In the genomic region with DNA sequence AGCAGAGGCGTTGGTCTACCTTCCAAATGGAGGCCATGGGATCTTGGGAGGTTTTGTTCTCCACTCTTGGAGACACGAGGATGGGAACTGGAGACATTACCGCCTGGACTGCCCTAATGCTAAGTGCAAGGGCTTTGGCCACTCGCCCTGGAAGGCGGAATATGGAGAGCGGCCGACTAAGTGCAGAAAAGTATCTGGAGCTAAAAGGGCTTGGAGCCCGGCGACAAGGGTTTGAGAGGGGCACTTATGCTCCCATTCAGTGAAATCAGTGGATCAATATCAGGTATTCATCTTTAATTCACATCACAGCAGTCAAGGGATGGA, we compare ENCODE assay signal across 8 mouse cellular contexts. TPM values are rescaled to one million over a fixed set of nuclear protein-coding genes. Genes with fewer than 3 reads are reported as not detected.
DNase-seq lines count a peak whose midpoint lies in the region; ATAC-seq and TF ChIP-seq lines count a peak whose summit lies in the region.

No protein-coding gene starts in this region.

- H3K27me3 ChIP-seq in erythroblast, embryonic 14.5 days (ENCODE audit: control insufficient read depth): no peaks in the 10 kb centered on the region
- no peaks in the 10 kb centered on the region for H3K27me3 ChIP-seq in neural tube, embryonic 11.5 days (ENCODE audit: control insufficient read depth, insufficient read depth, low read length)
- H3K27me3 ChIP-seq in limb, embryonic 15.5 days: no peaks in the 10 kb centered on the region
- no peaks in the 10 kb centered on the region for H3K27me3 ChIP-seq in stomach, postnatal 0 days (ENCODE audit: control insufficient read depth, insufficient read depth, low read length)

- TF ChIP-seq EP300 in stomach, postnatal 0 days (optimal IDR thresholded peaks at IDR 0.05): no peak

- H3K9ac ChIP-seq in neural tube, embryonic 11.5 days (ENCODE audit: low read length): peak overlapping the region; percentile 97
- peak overlapping the region; percentile 71 for H3K9ac ChIP-seq in limb, embryonic 15.5 days
- peak overlapping the region; percentile 73 for H3K9ac ChIP-seq in stomach, postnatal 0 days (ENCODE audit: low read length)

- peaks cover 34% of the 10 kb centered on the region for H3K36me3 ChIP-seq in erythroblast, embryonic 14.5 days (ENCODE audit: control insufficient read depth)
- H3K36me3 ChIP-seq in neural tube, embryonic 11.5 days (ENCODE audit: control insufficient read depth, insufficient read depth, low read length): peaks cover 13% of the 10 kb centered on the region
- peaks cover 24% of the 10 kb centered on the region for H3K36me3 ChIP-seq in limb, embryonic 15.5 days
- H3K36me3 ChIP-seq in stomach, postnatal 0 days (ENCODE audit: control insufficient read depth, insufficient read depth, low read length): 0 out of 2 replicates have a peak, but pooled peaks cover 3% of the 10 kb centered on the region

- peak overlapping the region; percentile 64 for H3K4me2 ChIP-seq in neural tube, embryonic 11.5 days (ENCODE audit: low read depth)
- H3K4me2 ChIP-seq in limb, embryonic 15.5 days: peak overlapping the region; percentile 81
- H3K4me2 ChIP-seq in stomach, postnatal 0 days (replicated peaks; ENCODE audit: low read depth): peak overlapping the region; percentile 78

- peak overlapping the region; percentile 89 for H3K27ac ChIP-seq in neural tube, embryonic 11.5 days (ENCODE audit: low read depth, low read length)
- H3K27ac ChIP-seq in limb, embryonic 15.5 days: peak overlapping the region; percentile 95
- H3K27ac ChIP-seq in stomach, postnatal 0 days (replicated peaks): peak overlapping the region; percentile 96

- TF ChIP-seq CTCF in stomach, postnatal 0 days (IDR thresholded peaks at IDR 0.05; ENCODE audit: low read depth): no peak

- no peak for ATAC-seq in erythroblast, adult 5-6 weeks (replicated peaks; ENCODE audit: low FRiP score, poor library complexity, severe bottlenecking)
- no peak for ATAC-seq in neural tube, embryonic 11.5 days (ENCODE audit: insufficient read depth, low FRiP score, low TSS enrichment)
- ATAC-seq in limb, embryonic 15.5 days (ENCODE audit: insufficient number of reproducible peaks, low FRiP score, low TSS enrichment, low read depth): no peak
- ATAC-seq in stomach, postnatal 0 days (ENCODE audit: low FRiP score, low TSS enrichment): no peak

- H3K4me3 ChIP-seq in erythroblast, embryonic 14.5 days (replicated peaks): peak overlapping the region; percentile 95
- peak overlapping the region; percentile 92 for H3K4me3 ChIP-seq in neural tube, embryonic 11.5 days (ENCODE audit: low read depth, low read length)
- H3K4me3 ChIP-seq in limb, embryonic 15.5 days: peak overlapping the region; percentile 94
- peak overlapping the region; percentile 80 for H3K4me3 ChIP-seq in stomach, postnatal 0 days (ENCODE audit: low read depth, low read length)

- DNase-seq in neural tube, embryonic 11.5 days (ENCODE audit: low spot score): no peak
- DNase-seq in neural tube, embryonic 10.5 days (ENCODE audit: extremely low spot score, low spot score): no peak
- no peak for DNase-seq in stomach, postnatal 0 days (ENCODE audit: low spot score)
- DNase-seq in left cerebral cortex, adult 8-10 months (ENCODE audit: low spot score in 2 of 2): no peak
- DNase-seq in cerebellum, adult 18-20 months: no peak

- 0% methylated on average over 9 of the region's 9 CpGs for WGBS in neural tube, embryonic 11.5 days
- WGBS in limb, embryonic 15.5 days: under 1% methylated on average over 9 of the region's 9 CpGs
- under 1% methylated on average over 9 of the region's 9 CpGs for WGBS in stomach, postnatal 0 days

- H3K4me1 ChIP-seq in erythroblast, embryonic 14.5 days (ENCODE audit: control insufficient read depth): peaks cover 47% of the 10 kb centered on the region
- H3K4me1 ChIP-seq in neural tube, embryonic 11.5 days (ENCODE audit: control insufficient read depth, insufficient read depth, low read length): peaks cover 12% of the 10 kb centered on the region
- H3K4me1 ChIP-seq in limb, embryonic 15.5 days: peaks cover 42% of the 10 kb centered on the region
- no peaks in the 10 kb centered on the region for H3K4me1 ChIP-seq in stomach, postnatal 0 days (replicated peaks; ENCODE audit: control insufficient read depth, insufficient read depth)

- no peaks in the 10 kb centered on the region for H3K9me3 ChIP-seq in erythroblast, embryonic 14.5 days (ENCODE audit: control insufficient read depth, low read length)
- H3K9me3 ChIP-seq in neural tube, embryonic 11.5 days (ENCODE audit: control insufficient read depth, low read length): no peaks in the 10 kb centered on the region
- H3K9me3 ChIP-seq in limb, embryonic 15.5 days: no peaks in the 10 kb centered on the region
- no peaks in the 10 kb centered on the region for H3K9me3 ChIP-seq in stomach, postnatal 0 days (ENCODE audit: control insufficient read depth, low read length)

RNA-seq across cellular contexts. Expression of a gene that starts 0.7 kb away (rescaled TPM):
- 7.1 and 10.6 TPM in 2 replicates for polyA plus RNA-seq in erythroblast, embryonic 14.5 days (2012)
- 112 and 129 TPM in 2 replicates for total RNA-seq in erythroblast, adult 5-6 weeks (2015; ENCODE audit: low replicate concordance)
- total RNA-seq in erythroblast, adult 5-6 weeks (2017; ENCODE audit: low replicate concordance): 49.9 and 77.7 TPM in 2 replicates
- polyA plus RNA-seq in neural tube, embryonic 11.5 days (2014; fragmentation: Nextera tagmentation; extraction: Ambion mirVana): 284 and 297 TPM in 2 replicates
- 311 and 319 TPM in 2 replicates for polyA plus RNA-seq in limb, embryonic 15.5 days (2015; fragmentation: Nextera tagmentation; extraction: Ambion mirVana)
- 370 and 385 TPM in 2 replicates for polyA plus RNA-seq in stomach, postnatal 0 days (2015; fragmentation: Nextera tagmentation; extraction: Ambion mirVana)
- total RNA-seq in left cerebral cortex, adult 8-10 months (2022): 100 to 1,000 TPM in 2 of 4 experiments, 10 to 100 TPM in 2; 94.8 to 105 (median 98.7) TPM

RNA-seq across cellular contexts. Expression of a gene that starts 5.3 kb away (rescaled TPM):
- 1.4 and 1.9 TPM in 2 replicates for polyA plus RNA-seq in erythroblast, embryonic 14.5 days (2012)
- total RNA-seq in erythroblast, adult 5-6 weeks (2015; ENCODE audit: low replicate concordance): 4.2 and 6.9 TPM in 2 replicates
- total RNA-seq in erythroblast, adult 5-6 weeks (2017; ENCODE audit: low replicate concordance): 8.6 and 10.2 TPM in 2 replicates
- polyA plus RNA-seq in neural tube, embryonic 11.5 days (2014; fragmentation: Nextera tagmentation; extraction: Ambion mirVana): 31.4 and 32.9 TPM in 2 replicates
- polyA plus RNA-seq in limb, embryonic 15.5 days (2015; fragmentation: Nextera tagmentation; extraction: Ambion mirVana): 6.9 and 9.1 TPM in 2 replicates
- polyA plus RNA-seq in stomach, postnatal 0 days (2015; fragmentation: Nextera tagmentation; extraction: Ambion mirVana): 3.8 and 4.7 TPM in 2 replicates
- 10 to 100 TPM; 51.6 to 56.5 (median 52.8) TPM for total RNA-seq in left cerebral cortex, adult 8-10 months (2022)

Comparison
In these comparisons a context has a peak if more than half of its experiments do, and no peak if none do; other contexts are left out.
1. RNA of a gene that starts 0.7 kb away (polyA plus RNA-seq): 370 to 385 TPM in stomach, postnatal 0 days, 311 to 319 TPM in limb, embryonic 15.5 days and 284 to 297 TPM in neural tube, embryonic 11.5 days; 7.1 to 10.6 TPM in erythroblast, embryonic 14.5 days; every median in the first group is over 10 times any median in the second.
2. Peak in every context shown above with its lines, with median percentiles within 50 percentile points of each other: H3K4me3 ChIP-seq, H3K27ac ChIP-seq, H3K4me2 ChIP-seq and H3K9ac ChIP-seq.